Mouse (Mus musculus): Measurements from ENCODE around the gene Gm21885. TPM values are rescaled to one million over a fixed set of nuclear protein-coding genes. Genes with fewer than 3 reads are reported as not detected.
A peak's percentile ranks its signal among the peaks of the same experiment; 100 is the strongest.
"Not testable (repeated sequence)": the region's sequence is repeated elsewhere in the genome, so short reads cannot be mapped to it uniquely, and the experiment has no call there.

Gene Gm21885
- total RNA-seq, 4 experiments from 2014 or later: not detected

DNA sequence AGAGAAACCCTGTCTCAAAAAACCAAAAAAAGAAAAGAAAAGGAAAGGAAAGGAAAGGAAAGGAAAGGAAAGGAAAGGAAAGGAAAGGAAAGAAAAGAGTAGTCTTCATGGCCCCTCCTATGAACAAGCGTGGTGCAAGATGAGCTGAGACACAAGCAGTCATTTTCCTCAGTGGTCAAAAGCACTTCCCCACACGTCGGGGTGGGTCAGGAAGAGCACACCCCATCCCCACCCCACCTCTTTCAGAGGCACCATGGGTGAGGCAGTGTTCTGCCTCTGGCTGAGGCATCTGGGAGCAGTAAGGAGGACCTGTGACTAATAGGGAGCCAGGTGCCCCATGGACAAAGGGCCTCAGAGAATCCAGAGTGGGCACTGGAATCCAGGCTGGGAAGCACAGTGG is 15.5 kb upstream of the Gm21885 start:
- not testable (repeated sequence) for DNase-seq (ENCODE audit: low spot score in 2 of 2)

DNA sequence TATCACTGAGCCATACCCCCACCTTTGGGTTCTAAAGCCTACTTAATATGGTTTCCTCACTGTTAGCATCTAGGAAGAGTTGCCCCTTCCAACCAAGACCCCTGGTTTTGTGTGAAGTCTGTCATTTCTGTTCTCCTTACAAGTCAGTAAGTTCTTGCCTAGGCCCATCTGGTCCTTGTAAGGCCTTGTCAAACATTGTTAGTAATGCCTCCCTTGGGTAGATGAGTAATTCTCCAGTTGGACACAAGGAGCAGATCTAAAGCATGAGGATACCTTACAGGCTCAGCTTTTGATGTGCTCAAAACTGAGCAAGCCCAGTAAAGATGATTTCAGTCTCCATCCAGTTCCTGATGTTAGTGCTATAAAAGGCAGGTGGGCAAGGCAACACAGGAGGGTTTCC is 12.9 kb upstream of the Gm21885 start:
- DNase-seq (ENCODE audit: low spot score in 2 of 2): no peak

DNA sequence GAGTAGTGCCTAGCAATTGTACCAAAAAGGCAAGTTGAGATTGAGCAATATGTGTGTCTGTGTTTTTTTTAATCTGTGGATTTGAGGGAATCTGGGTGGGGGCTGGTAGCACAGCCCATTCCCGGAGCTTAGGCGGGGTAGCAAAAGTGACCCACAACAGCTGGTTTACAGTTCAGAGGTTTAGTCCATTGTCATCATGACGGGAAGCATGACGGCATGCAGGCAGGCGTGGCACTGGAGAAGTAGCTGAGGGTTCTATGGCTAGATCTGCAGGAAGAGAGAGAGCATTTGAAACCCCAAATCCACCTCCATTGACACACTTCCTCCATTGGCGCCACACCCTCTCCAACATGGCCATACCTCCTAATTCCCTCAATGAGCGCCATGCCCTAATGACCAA is 11.8 kb upstream of the Gm21885 start:
- DNase-seq (ENCODE audit: low spot score in 2 of 2): no peak

DNA sequence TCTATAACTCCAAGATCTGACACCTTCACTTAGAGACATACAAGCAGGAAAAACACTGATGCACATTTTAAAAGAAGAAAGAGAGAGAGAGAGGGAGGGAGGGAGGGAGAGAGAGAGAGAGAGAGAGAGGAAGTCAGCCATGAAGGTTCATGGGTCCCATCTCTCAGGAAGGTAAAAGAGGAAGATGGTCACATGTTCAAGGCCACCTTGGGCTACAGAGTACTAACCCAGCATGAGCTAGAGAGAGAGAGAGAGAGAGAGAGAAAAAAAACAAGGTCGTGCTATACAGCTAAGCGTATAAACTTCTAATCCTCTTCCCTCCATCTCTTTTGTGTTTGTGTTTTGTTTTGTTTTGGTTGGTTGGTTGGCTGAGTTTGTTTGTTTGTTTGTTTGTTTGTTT is 10.7 kb upstream of the Gm21885 start:
- no peak for DNase-seq (ENCODE audit: low spot score in 2 of 2)

DNA sequence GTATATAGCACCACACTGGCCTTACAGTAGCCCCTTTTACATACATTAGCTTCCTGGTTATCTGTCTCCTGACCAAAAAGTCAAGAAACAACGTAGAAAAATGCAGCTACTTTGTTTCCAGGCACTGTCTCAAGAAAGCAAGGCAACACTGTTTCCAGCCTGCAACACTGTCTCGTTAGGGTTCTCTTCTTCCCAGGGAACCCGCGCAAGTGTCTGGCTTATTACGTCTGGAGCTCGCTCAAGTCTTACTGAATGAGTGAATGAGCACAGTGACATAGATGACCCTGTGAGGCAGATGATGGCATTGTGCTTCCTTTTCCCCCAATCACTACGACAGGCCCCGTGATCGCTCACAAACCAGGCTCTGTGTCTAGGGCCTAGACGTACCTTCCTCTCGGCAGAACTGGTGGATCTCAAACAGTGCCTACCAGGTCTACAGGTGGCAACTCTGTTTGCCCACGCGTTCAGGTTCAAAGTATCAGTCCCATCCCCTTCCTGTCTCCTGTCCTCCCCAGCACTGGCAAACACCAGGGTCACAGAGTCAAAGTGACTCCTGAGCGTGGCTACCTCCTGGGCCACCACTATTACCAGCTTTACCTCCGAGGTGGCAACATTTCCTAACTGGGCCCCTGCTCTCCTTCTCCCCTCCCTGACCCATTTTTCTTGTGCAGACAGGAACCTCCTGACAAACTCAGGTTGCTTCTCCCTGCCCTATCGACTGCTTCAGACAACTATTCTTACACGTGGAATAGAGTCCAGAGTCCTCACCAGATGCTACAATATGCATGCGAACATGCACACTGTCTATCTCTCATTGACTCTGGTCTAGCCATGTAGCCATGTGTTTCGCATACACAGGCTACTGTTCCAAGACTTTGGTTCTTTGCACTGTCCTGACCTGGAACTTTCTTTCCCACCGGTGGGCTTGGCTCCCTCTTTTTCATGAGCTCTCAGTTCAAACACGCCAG is 8.4 kb upstream of the Gm21885 start:
- no peak for DNase-seq (ENCODE audit: low spot score in 2 of 2)

DNA sequence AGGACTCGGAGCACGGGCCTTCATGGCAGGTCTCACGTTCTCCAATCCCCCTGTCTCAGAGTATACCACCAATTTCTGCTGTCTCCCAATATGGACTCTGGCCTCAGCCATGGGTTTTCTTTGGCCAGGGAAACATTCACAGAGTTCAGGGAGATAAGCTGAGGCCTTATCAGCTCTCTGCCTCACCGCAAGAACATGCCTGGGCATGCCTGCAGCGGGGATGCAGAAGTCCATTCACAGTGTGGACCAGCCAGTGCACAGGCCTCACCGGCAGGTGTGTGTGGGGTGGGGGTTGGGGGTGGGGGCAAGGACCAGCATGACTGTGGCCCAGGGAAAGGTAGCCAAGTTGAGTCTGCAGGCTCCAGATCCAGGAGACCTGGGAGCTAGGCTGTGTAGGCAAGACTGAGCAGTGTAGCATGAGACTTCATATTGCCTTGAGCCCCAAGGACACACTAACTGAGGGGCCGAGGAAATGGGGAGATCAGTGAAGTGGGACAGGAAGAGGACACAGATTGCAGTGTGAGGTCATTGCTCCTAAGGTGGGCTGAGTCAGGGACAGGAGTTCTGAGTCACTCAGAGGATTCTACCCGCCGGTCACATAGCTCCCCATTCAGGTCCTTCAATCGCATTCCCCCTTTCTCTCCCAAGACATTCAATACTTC is 7.3 kb upstream of the Gm21885 start:
- no peak for DNase-seq (ENCODE audit: low spot score in 2 of 2)

DNA sequence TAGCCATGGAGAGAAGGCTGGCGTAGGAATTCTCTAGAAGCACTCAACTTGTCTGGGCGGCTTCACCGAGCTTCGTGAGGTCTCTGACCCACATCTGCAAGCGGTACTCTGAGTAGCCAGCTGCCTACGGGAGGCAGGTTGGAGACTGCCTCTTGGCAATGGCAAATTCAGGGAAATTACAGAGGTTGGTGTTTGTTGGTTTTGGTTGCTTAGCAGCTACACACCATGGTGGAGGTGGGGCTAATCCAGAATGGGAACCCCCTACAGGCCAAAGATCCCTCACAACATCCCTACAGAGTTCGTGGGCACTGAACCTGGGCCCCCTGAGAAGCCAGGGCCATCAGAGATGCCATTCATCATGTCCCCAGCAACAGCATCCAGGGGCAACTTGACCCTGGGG is 6.4 kb upstream of the Gm21885 start:
- no peak for DNase-seq (ENCODE audit: low spot score in 2 of 2)

DNA sequence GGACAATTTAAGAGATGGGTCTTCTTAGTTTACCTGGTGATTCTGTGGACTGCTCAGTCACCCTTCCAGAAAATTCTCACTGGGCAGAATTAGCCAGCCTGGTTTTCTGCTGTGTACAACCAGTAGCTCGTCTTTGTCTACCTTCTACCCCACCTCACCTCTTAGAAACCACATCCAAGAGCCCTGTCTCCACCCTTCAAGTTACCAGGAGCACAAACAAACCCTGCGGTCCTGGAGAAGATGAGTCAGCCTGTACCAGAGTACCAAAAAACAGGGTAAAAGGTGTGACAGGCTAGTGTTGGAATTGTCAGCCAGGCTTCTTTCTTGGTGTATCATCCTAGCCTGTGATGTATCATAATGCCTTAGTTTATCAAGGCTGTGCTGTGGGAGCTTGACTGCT is 6.0 kb upstream of the Gm21885 start:
- DNase-seq (ENCODE audit: low spot score in 2 of 2): no peak

DNA sequence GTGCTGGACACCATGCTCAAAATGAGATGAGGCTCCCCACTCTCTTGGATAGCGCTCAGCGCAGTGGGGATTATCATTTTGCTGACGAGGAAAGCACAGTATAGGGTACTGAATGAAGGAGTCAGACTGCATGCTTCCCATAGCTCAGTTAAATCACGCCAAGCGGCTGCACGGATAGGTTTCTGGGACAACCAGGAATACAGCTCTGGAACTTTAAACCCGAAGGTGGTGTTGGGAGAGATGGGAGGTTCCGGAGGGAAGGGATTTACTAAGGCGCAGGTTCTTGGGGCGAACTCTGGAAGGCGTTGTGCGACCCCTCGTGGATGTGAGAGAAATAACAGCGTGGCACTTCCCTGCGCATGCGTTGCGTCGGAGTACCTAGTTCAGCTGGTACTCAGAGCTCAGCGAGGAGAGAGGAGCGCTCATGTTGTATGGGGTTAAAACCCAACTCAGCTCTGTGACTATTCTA is 4.8 kb upstream of the Gm21885 start:
- DNase-seq (ENCODE audit: low spot score in 2 of 2): peak; percentile 79 to 85

DNA sequence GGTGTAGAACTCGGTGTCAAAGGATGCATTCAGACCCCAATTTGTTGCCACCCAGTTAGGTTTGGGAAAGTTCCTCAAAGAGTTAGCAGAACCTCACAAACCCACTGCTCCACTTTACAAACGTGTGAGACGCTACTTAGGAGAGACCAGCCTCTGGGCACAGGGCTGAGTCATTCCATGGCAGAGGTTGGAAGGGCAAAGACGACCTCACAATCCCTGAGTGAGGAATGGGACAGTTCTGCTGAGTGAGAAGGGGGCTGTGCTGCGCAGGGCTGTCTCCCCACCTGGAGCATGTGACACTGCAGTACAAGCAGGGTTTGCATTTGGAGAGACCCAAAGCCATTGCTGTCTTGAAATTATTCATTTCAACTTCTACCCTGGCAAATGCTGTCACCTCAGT is 618 bp downstream of the Gm21885 start:
- DNase-seq (ENCODE audit: low spot score in 2 of 2): no peak

DNA sequence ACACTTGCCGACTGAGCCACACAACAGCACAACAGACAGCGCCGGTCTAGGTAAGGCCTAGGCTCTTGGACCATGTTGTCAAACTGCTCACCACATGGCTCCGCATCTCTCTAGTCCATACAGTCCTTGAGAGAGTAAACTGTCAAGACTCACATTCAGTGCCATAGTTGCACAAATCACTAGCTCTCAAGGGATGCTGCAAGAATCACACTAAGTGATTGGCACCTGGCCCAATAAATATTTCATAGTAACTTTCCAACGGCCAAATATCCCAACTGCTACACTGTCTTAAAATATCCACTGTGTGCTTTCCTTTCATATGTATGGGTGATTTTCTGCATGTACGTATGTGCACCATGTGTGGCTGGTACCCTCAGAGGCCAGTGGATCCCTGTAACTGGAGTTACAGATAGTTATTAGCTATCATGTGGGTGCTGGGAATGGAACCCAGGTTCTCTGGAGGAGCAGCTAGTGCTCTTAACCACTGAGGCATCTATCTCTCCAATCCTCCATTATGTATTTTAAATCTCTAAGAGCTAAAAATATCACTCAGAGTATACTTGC is 1.9 kb downstream of the Gm21885 start:
- no peak for DNase-seq (ENCODE audit: low spot score in 2 of 2)

DNA sequence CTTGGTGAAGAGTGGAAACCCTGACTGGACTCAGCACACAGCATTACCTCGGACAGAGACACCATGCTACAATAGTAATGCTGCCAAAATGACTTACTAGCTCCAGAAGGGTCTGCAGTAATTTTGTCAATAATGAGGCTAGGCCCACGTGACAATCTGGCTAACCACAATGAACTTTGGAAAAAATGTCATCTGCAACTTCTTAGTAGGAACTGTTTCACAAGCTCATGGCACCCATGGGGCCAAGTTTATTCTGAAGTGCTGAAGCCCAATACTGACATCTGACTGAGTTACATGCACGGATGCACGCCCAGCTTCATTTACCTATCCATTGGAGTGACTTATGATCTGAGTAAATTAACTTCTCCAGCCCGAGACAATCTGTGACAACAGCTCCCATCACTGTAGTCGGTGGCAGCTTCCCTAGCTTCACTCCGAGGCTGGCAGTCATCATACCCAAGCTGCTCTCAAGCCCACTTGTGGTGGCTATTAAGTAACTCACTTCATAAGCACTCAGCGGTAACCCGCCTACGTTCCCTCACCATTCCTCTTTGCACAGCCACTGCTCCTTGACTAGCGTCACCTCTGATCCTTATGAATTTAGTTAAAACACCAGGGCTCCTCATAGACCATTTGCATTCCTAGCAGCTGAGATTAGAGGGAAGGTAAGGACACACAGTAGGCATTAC is 4.4 kb downstream of the Gm21885 start:
- no peak for DNase-seq (ENCODE audit: low spot score in 2 of 2)

DNA sequence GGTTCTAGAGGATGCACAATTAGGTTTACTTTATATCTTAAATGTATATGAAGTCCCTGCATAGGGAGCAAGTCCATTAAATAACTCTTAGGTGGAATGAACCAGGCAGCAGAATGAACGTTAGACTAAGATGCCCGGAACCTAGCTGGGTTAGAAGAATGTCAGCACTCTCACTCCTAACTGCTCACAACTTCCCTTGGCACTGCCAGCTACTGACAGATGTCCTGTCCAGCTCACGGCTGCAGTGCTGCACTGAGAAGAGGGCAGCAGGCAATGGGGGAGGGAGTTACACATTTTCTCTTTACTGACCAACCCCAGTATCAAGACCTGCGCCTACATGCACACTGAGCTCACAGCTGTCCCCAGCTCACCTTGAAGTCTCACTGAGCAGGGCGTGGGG is 5.4 kb downstream of the Gm21885 start:
- no peak for DNase-seq (ENCODE audit: low spot score in 2 of 2)

DNA sequence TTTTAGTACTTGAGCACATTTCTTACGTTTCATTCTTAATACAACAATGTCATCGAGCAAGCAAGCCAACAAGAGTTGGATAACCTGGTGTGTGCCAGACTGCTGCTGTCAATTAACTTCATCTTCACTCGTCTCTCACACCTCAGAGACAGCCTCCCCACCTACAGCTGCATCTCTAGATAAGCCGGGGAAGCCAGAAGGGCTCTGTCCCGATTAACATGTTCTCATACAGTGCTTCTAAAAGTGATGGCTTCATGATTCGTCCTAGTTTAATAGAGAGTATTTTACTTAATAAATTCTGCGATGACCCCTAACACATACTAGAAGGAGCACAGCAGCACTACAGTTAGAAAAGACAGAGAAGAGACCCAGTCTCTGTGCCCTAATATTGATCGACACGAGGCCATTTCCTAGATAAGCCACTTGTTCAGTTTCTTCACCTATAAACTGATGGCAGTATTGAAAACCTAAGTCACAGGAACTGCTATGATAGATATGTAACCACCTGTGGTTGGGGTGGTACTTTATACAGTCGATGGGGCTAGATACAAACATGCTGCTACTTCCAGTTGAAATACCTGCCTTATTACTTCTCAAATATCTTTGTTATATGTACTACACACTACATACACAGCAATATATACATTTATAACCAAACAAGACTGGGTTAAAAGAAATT is 8.5 kb downstream of the Gm21885 start:
- no peak for DNase-seq (ENCODE audit: low spot score in 2 of 2)

DNA sequence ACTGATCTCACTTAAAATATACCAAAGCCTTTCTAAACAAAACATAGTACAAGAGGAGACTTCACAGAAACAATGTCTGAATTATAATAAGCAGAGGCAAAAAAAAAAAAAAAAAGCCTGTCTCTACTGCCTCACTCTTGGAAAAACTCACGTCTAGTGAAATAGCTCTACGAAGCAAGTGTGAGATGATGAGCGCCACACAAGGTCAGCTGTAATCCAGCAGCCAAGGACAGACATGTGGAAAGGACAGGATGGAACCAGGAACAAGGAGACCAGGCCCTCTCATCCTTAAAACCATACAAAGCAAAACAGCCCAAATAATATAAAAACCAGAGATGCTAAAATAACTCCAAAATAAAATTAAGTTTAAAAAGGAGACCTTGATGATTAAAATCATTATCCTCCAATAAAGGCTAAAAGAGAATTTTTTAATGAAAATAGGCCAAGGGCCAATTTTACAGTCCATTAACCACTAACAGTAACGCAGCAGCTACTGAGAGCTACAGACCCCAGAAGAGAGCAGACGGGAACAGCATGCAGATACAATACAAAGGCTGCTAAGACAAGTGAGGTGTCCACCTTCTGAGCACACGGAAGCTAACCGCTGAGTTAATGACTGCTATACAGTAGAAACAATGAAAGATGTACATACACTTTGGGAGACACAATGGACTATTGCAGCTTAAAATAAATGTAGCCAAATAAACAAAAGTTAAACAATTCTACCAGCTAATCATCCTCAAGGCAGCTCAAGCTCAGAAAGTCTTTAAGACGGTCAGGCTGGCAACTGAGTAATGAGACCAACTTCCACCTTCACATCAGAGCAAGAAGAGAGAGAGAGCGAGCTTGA is 13.5 kb downstream of the Gm21885 start:
- no peak for DNase-seq (ENCODE audit: low spot score in 2 of 2)

DNA sequence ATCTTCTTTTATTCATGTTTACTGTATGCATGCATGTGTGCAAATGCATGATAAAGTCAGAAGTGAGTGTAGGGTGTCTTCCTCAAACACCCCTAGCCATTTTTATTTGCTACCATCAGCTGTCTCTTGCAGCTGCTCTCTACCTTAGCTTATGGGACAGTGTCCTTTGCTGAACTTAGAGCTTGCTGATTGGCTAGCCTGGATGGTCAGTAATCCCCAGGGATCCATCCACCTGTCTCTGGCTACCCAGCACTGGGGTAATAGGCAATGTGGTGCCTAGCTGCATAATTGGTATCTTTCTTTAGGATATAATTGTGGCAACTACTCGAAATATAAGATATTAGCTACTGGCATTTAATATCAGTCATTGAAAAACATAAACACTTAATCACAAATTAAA is 31.1 kb downstream of the Gm21885 start:
- no peak for DNase-seq (ENCODE audit: low spot score in 2 of 2)

DNA sequence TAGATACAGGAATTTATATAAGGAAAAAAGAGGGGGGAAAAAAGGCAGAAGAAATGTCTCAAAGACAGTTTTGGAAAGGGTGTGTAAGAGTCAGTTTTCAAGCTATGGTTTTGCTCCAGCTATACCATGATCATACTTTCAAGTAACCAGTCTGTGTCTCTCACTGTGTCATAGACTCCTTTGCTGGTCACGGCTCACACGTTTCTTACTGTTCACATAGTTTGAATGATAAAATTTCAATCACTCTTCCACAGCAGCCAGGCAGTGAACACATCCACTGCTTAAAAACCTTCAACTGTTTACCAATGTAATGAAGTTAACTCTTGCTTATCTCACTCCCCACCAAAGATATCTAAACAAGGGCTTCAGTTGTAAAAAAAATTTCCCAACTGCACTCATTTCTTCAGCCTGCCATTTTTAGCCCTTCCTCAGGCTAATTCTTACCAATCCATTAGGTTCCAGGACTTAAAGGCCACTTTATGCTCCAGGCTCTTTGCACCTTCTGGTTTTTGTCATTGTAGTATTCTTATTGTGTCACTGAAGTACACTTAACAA is 32.5 kb downstream of the Gm21885 start:
- no peak for DNase-seq (ENCODE audit: low spot score in 2 of 2)

DNA sequence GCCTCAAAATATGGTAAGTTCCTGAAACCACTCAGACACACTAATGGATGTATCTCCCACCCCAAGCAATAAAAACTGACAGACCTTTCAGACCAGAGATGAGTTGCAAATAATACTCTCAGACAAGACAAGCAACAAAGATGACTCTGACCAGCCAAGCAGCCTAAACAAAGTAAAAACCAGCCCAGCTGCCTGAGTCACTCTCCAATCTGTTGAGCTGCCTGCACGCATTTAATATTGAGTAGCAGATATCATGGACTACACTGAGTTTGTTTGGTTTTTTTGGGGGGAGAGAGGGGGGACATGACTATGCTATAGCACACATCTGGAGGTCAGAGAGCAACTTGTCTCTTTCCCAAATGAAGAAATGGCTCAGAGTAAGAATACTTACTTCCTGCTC is 33.6 kb downstream of the Gm21885 start:
- DNase-seq (ENCODE audit: low spot score in 2 of 2): no peak

DNA sequence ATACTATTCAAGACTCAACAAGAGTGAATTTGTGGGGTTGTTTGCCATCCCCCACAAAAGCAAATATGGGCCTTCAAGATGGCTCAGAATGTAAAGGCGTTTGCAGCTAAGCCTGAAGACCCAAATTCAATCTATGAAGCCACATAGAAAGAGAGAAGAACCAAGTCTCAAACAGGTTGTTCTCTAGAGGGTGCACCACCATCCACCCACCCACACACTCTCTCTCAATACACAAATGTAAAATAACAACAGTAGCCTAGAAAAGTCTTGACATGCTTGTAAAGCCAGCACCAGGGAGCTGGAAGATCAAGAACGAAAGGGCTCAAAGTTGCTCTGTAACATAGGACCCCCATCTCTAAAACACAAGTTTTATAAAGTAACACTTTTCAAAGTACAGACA is 34.9 kb downstream of the Gm21885 start:
- DNase-seq (ENCODE audit: low spot score in 2 of 2): no peak

DNA sequence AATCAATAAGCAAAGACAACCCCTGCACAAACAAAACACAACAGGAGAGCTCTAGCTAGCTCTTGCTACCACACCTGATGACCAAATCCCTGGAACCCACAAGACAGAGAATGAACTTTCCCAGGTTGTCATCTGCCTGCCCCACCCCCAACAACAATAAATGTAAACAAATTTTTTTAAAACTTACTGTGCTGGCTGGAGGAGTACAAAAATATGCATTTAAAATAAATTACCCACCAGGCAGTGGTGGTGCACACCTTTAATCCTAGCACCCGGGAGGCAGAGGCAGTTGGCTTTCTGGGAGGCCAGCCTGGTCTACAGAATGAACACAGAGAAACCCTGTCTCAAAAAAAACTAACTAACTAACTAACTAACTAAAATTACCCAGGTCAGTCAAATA is 35.3 kb downstream of the Gm21885 start:
- no peak for DNase-seq (ENCODE audit: low spot score in 2 of 2)

Measured in gastrocnemius, adult 8-10 months (tissue).